Mouse (Mus musculus): ENCODE results near the gene Txndc17. TPM values are rescaled to one million over a fixed set of nuclear protein-coding genes. Genes with fewer than 3 reads are reported as not detected.
"Not testable (repeated sequence)": the region's sequence is repeated elsewhere in the genome, so short reads cannot be mapped to it uniquely, and the experiment has no call there.

Txndc17 gene
- not detected in 2 replicates for polyA plus RNA-seq (2012; ENCODE audit: insufficient read depth, insufficient read length, low replicate concordance, missing spikeins)

DNA sequence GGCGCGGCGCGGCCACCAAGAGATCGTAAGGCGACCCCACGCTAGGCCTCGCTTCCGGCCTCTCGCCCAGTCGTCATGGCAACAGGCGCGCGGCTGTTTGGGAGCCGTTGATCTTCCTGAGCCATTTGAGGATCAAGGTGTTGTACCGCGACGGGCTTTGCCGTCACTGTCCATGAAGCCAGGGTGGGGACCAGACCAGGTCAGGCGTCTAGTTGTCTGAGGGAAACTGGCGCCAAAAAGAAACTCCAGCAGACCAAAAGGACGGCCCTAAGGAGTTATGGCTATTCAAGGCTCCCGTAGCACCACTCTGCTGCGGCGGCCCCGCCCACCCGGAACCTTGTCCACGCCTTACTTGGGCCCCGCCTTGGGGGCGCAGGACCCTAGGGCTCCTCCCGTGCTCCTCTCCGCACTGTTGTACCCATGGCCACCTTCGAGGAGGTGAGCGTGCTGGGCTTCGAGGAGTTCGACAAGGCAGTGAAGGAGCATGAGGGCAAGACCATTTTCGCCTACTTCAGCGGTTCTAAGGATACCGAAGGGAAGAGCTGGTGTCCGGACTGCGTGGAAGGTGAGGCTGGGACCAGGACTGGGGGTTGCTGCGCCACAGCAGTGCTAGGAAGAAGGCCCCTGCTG is at the start of gene Txndc17, which contains the start of gene 4933427D14Rik:
Gene Txndc17 (plus strand): TSS at position 344 of the 630 bp plus-strand sequence.
Gene 4933427D14Rik (minus strand): TSS at position 256 of the 630 bp plus-strand sequence.
- under 1% methylated on average over 42 of the region's 42 CpGs for WGBS
- peak within 1 kb of the TSS; percentile 47 for H3K27ac ChIP-seq (ENCODE audit: insufficient read depth, low read depth, low read length)
- peaks cover 24% of the 10 kb centered on the region for H3K4me1 ChIP-seq (ENCODE audit: control insufficient read depth, insufficient read depth, low read length)
- TF ChIP-seq CTCF (IDR thresholded peaks at IDR 0.05; ENCODE audit: insufficient read depth, low read depth, low read length) (no peak), POLR2A (IDR thresholded peaks at IDR 0.05; ENCODE audit: insufficient read depth, low read depth, low read length) (no peak)
- H3K4me3 ChIP-seq (ENCODE audit: insufficient read depth, low read depth, low read length), result peak within 1 kb of the TSS; percentile 94

DNA sequence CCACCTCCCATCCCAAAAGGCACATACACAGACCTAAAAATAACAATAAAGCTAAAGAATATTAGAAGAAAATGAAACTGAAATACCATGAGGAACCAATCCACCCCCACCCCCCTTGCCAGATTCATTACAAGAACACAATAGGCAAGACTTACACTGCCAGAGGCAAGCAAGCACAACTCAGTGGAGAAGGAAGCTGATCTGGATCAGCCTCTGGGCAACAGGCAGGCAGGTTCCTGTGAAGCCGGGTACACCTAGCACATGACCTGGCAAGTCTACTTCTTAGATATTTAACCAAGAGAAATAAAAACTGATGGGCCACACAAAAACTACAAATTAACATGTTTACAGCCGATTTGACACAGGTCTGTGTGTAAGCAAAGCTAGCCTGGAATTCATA is 44.1 kb upstream of the Txndc17 start:
- H3K4me1 ChIP-seq (ENCODE audit: control insufficient read depth, insufficient read depth, low read length), result no peaks in the 10 kb centered on the region
- H3K27ac ChIP-seq (ENCODE audit: insufficient read depth, low read depth, low read length), result no peak overlapping the region
- TF ChIP-seq POLR2A (IDR thresholded peaks at IDR 0.05; ENCODE audit: insufficient read depth, low read depth, low read length) (no peak), CTCF (IDR thresholded peaks at IDR 0.05; ENCODE audit: insufficient read depth, low read depth, low read length) (no peak)
- WGBS, result 95% methylated on average over 2 of the region's 2 CpGs
- H3K4me3 ChIP-seq (ENCODE audit: insufficient read depth, low read depth, low read length), result no peak overlapping the region

DNA sequence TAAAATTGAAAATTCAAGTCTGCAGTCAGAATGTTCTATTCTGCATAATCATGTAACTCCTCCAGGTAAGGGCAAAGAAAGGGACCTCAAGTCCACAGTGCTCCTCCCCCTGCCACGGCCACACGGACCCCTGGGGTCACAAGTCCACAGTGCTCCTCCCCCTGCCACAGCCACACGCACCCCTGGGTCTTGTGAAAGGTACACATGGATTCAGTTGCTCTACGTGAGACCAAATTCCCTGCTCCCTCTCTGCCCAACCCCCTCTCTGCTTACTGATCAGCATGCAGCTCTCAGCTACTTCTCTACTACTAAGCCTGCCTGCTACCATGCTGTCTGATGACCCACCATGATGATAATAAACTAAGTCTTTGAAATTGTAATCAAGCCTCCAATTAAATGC is 37.5 kb upstream of the Txndc17 start:
- no peak for TF ChIP-seq CTCF (IDR thresholded peaks at IDR 0.05; ENCODE audit: insufficient read depth, low read depth, low read length)
- TF ChIP-seq POLR2A (IDR thresholded peaks at IDR 0.05; ENCODE audit: insufficient read depth, low read depth, low read length), result no peak
- WGBS, result 87% methylated on average over 4 of the region's 4 CpGs
- H3K4me3 ChIP-seq (ENCODE audit: insufficient read depth, low read depth, low read length), result no peak overlapping the region

DNA sequence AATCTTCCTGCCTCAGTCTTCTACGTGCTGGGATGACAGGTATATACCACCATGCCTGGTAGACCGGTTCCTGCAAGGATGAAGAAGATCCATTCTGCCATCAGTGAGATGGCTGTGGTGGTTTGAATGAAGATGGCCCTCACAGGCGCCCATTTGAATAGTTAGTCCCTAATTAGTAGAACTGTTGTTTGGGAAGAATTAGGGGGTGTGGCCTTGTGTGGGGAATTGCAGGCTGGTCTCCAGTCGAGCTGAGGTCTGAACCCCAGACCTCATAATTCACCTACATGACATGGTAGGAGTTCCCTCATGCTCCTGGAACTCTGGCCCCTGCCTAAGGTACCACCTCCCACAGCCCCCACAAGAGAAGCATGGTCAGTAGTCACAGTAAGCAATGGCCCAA is 35.4 kb upstream of the Txndc17 start:
- not testable (repeated sequence) for H3K27ac ChIP-seq (ENCODE audit: insufficient read depth, low read depth, low read length); H3K4me1 ChIP-seq (ENCODE audit: control insufficient read depth, insufficient read depth, low read length); H3K4me3 ChIP-seq (ENCODE audit: insufficient read depth, low read depth, low read length)
- 78% methylated on average over 4 of the region's 4 CpGs for WGBS

More for the DNA sequence above, 37.5 kb upstream of the Txndc17 start:
- Histone ChIP-seq H3K27ac (ENCODE audit: insufficient read depth, low read depth, low read length) (no peak overlapping the region), H3K4me1 (ENCODE audit: control insufficient read depth, insufficient read depth, low read length) (peaks cover 2% of the 10 kb centered on the region; the same call in 1 of the 2 replicates)

DNA sequence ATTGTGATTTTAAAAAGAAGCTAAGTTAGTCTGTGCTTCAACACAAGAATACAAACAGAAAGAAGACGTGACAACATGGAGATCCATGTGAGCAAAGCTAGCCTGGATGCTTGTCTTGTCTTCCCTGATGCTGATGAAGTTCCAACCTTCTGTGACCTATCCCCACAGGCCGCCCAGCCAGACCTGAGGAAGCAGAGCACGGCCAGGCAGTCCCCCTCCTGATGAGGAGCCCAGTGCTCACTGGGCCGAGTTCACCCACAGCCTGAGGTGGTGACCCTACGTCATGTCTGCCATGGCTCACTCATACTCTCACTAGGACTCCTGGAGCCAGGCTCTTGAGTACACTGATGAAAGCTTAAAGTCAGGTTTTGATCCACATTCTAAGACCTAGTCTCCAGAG is 33.8 kb upstream of the Txndc17 start:
- no peak overlapping the region for H3K4me3 ChIP-seq (ENCODE audit: insufficient read depth, low read depth, low read length)
- H3K27ac ChIP-seq (ENCODE audit: insufficient read depth, low read depth, low read length), result no peak overlapping the region
- WGBS, result 94% methylated on average over 5 of the region's 5 CpGs
- TF ChIP-seq POLR2A (IDR thresholded peaks at IDR 0.05; ENCODE audit: insufficient read depth, low read depth, low read length), result no peak
- TF ChIP-seq CTCF (IDR thresholded peaks at IDR 0.05; ENCODE audit: insufficient read depth, low read depth, low read length), result no peak
- peaks cover 5% of the 10 kb centered on the region for H3K4me1 ChIP-seq (ENCODE audit: control insufficient read depth, insufficient read depth, low read length)

DNA sequence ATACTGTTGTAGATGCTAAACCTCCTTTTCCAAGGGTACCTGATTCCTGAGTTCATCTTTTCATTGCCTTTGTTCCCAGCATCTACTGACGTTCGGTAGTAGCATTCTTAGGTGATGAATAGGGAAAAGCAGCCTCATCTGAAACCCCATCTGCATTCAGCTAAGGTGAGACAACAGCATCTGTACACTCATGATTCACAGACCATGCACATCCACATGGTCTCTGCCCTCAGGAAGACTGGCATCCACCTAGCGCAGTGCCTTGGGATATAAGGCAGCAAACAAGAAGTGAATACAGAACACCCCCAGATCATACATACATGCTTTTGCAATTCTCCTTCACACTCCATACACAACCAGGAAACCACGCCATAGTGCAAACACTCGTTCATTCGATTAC is 32.6 kb upstream of the Txndc17 start:
- WGBS, result 93% methylated on average over 6 of the region's 6 CpGs
- Histone ChIP-seq H3K4me3 (ENCODE audit: insufficient read depth, low read depth, low read length) (no peak overlapping the region), H3K27ac (ENCODE audit: insufficient read depth, low read depth, low read length) (no peak overlapping the region), H3K4me1 (ENCODE audit: control insufficient read depth, insufficient read depth, low read length) (peaks cover 5% of the 10 kb centered on the region)
- no peak for TF ChIP-seq POLR2A (IDR thresholded peaks at IDR 0.05; ENCODE audit: insufficient read depth, low read depth, low read length)
- TF ChIP-seq CTCF (IDR thresholded peaks at IDR 0.05; ENCODE audit: insufficient read depth, low read depth, low read length), result no peak

DNA sequence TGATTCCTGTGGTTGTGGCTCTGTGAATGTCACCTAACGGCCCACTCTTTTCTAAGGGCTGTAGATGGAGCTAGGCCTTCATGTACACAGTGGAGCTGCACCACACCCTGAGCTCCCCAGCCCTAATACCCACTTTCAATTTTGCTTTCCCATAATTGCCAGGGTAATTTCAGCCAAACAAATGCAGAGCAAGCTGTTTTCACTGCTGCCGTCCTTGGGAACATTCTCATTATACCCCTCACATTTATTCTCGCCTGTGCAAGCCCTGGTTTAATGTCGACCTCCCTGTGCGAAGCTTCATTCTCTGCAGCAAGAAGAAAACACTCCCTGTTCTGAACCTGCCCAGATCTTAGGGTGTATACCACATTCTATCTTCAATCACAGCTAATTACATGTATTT is 31.4 kb upstream of the Txndc17 start:
- Histone ChIP-seq H3K27ac (ENCODE audit: insufficient read depth, low read depth, low read length) (0 out of 2 replicates have a peak overlapping the region, but pooled peaks have one; percentile 36), H3K4me3 (ENCODE audit: insufficient read depth, low read depth, low read length) (no peak overlapping the region), H3K4me1 (ENCODE audit: control insufficient read depth, insufficient read depth, low read length) (peaks cover 5% of the 10 kb centered on the region)
- TF ChIP-seq POLR2A (IDR thresholded peaks at IDR 0.05; ENCODE audit: insufficient read depth, low read depth, low read length) (no peak), CTCF (IDR thresholded peaks at IDR 0.05; ENCODE audit: insufficient read depth, low read depth, low read length) (no peak)
- WGBS, result 32% methylated on average over 5 of the region's 5 CpGs

DNA sequence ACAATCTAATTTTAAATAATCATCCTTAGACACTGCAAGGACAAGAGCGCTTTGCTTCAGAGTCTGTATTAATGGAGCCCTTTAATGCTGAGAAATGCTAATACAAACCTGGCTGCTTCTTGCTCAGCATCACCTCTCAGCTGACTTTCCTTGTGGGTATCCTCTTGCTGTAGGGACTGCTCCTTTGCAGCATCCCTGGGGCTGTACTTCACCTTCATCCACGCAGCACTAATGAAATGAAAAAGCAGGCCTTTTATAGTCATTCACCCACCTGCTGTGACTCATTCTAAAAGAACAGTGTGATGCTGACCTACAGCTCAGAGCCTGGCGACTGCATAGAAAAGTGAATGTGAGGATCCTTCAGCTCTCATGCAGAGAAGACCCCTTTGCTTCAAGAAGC is 30.8 kb upstream of the Txndc17 start:
- 25% methylated on average over 3 of the region's 3 CpGs for WGBS
- TF ChIP-seq CTCF (IDR thresholded peaks at IDR 0.05; ENCODE audit: insufficient read depth, low read depth, low read length) (no peak), POLR2A (IDR thresholded peaks at IDR 0.05; ENCODE audit: insufficient read depth, low read depth, low read length) (no peak)

DNA sequence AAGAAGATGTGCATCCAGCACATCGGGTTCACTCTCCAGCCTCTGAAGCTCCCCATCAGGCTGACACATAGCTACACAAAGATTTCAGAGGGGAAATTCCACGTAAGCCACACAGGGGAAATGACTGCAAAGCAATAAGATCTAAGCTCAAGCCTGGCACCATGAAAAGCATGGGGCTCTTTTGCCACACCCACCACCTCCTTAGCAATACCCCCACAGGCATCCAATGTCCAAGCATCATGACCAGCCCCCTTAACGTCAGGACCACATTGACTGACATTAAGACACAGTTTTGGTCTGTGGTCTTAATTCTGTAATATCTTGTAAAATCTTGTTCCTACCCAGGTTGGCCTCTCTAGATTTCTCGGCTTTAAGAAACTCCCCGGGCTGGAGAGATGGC is 26.8 kb upstream of the Txndc17 start:
- 92% methylated on average over 5 of the region's 5 CpGs for WGBS
- H3K4me1 ChIP-seq (ENCODE audit: control insufficient read depth, insufficient read depth, low read length), result peaks cover 3% of the 10 kb centered on the region
- no peak overlapping the region for H3K27ac ChIP-seq (ENCODE audit: insufficient read depth, low read depth, low read length)
- H3K4me3 ChIP-seq (ENCODE audit: insufficient read depth, low read depth, low read length), result no peak overlapping the region
- TF ChIP-seq CTCF (IDR thresholded peaks at IDR 0.05; ENCODE audit: insufficient read depth, low read depth, low read length) (no peak), POLR2A (IDR thresholded peaks at IDR 0.05; ENCODE audit: insufficient read depth, low read depth, low read length) (no peak)

More for the DNA sequence above, 30.8 kb upstream of the Txndc17 start:
- Histone ChIP-seq H3K27ac (ENCODE audit: insufficient read depth, low read depth, low read length) (peak overlapping the region; percentile 83), H3K4me3 (ENCODE audit: insufficient read depth, low read depth, low read length) (no peak overlapping the region), H3K4me1 (ENCODE audit: control insufficient read depth, insufficient read depth, low read length) (peaks cover 5% of the 10 kb centered on the region)

Data from olfactory bulb, adult 2 months (tissue).